Mouse (Mus musculus) bone marrow macrophage, adult 2 months (primary cell): ENCODE measurements around the gene Efnb2. TPM values are rescaled to one million over a fixed set of nuclear protein-coding genes. Genes with fewer than 3 reads are reported as not detected.

Source experiments
- H3K27ac ChIP-seq: 2 replicates; pipeline ENCODE4 v1.5.1; 2012; ENCODE audit warnings: low read depth, low read length; ENCODE audit not compliant: insufficient read depth
- H3K4me1 ChIP-seq: 2 replicates; pipeline ENCODE4 v1.6.1; 2012; ENCODE audit warnings: low read length; ENCODE audit not compliant: control insufficient read depth, insufficient read depth
- H3K4me3 ChIP-seq: 2 replicates; pipeline ENCODE4 v1.5.1; 2012; ENCODE audit warnings: mild to moderate bottlenecking, low read length, moderate library complexity; ENCODE audit not compliant: insufficient read depth
- CTCF ChIP-seq: IDR thresholded peaks from 2 replicates; pipeline ENCODE4 v1.5.1; 2012; ENCODE audit warnings: low read depth, mild to moderate bottlenecking, low read length, moderate library complexity
- POLR2A ChIP-seq: IDR thresholded peaks from 2 replicates; pipeline ENCODE4 v1.6.1; 2012; ENCODE audit warnings: mild to moderate bottlenecking, low read depth, low read length, borderline replicate concordance
- polyA plus RNA-seq: library from polyadenylated mRNA; stranded (reverse); fragments of >200 nt; gene quantifications from 2 replicates; pipeline ENCODE4 v1.2.4, GENCODE M21; 2012; ENCODE audit not compliant: missing spikeins, insufficient read depth, insufficient read length

Gene Efnb2
- polyA plus RNA-seq, 1 experiment, result 0.67 TPM

- no peaks in the 10 kb centered on the region for H3K4me1 ChIP-seq
- H3K27ac ChIP-seq, result no peak overlapping the region
- TF ChIP-seq POLR2A, result no peak
- no peak for TF ChIP-seq CTCF
- no peak overlapping the region for H3K4me3 ChIP-seq
Observed at GRCm38 (mm10) chr8:8572272-8572671, 88.8 kb downstream of the Efnb2 start.

GRCm38 (mm10) chr8:8571625-8572215 lies 89.3 kb downstream of the Efnb2 start:
- Histone ChIP-seq H3K4me1 (no peaks in the 10 kb centered on the region), H3K27ac (no peak overlapping the region), H3K4me3 (no peak overlapping the region)
- TF ChIP-seq CTCF (no peak), POLR2A (no peak)

- Histone ChIP-seq H3K4me1 (no peaks in the 10 kb centered on the region), H3K27ac (no peak overlapping the region), H3K4me3 (no peak overlapping the region)
- TF ChIP-seq POLR2A (no peak), CTCF (no peak)
Observed at GRCm38 (mm10) chr8:8569280-8569679, 91.8 kb downstream of the Efnb2 start.

- TF ChIP-seq CTCF, result no peak
- no peak for TF ChIP-seq POLR2A
- H3K4me3 ChIP-seq, result no peak overlapping the region
- no peak overlapping the region for H3K27ac ChIP-seq
- no peaks in the 10 kb centered on the region for H3K4me1 ChIP-seq
Observed at GRCm38 (mm10) chr8:8568215-8568773, 92.7 kb downstream of the Efnb2 start.

Other genes with a start within 250 kb of the Efnb2 start
- gene Arglu1, start 29.3 kb upstream of the Efnb2 start, polyA plus RNA-seq, result 81.2 and 98.3 TPM in 2 replicates